ENCODE assay signal across 8 mouse cellular contexts in the genomic region with DNA sequence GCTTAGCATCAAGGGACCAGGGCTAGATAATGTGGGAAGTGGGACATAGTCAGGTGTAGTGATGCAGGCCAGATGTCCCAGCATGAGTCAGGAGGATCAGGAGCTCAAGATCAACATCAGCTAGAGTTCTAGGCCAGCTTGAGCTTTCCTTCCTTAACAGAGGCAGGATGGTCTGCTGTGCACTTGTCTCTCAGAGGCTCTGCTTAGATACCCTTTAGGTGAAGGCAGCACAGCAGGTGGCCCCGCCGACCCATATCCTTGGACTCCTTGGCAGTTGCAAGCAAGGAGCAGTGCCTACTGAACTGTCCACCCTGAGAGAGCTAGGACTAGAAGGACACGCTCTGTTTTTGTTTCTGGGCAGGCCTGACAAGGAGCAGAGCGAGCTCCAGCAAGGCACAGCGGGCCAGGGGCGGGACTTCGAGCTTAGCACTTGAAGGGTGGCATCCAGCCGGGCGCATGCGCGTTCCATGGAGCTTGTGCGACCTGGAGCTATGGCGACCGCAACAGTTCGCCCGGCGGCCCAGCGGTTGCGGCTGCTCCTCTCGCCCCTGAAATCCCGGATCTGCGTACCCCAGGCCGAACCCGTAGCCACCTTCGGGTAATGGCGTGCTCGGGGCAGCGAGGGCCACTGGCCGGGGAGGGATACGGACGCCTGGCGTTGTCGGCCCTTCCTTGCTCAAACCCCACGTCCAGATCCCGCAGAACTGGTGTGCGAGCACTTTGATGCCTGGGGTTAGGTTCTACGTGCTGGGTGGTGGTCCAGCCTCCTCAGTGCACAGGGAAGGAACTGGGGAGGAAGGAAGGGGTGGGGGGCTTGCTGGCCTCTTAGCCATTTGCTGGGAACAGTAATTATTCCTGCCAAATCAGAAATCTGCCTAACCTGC. TPM values are rescaled to one million over a fixed set of nuclear protein-coding genes. Genes with fewer than 3 reads are reported as not detected.
DNase-seq lines count a peak whose midpoint lies in the region; ATAC-seq and TF ChIP-seq lines count a peak whose summit lies in the region.

Gene Bphl (plus strand): TSS at position 426 of the 884 bp plus-strand sequence.

- WGBS in hindbrain, embryonic 13.5 days = under 1% methylated on average over 37 of the region's 37 CpGs

- TF ChIP-seq CTCF in Patski (IDR thresholded peaks at IDR 0.05) = no peak

- no peaks in the 10 kb centered on the region for H3K9me3 ChIP-seq in hindbrain, embryonic 13.5 days

- no peaks in the 10 kb centered on the region for H3K27me3 ChIP-seq in Patski
- H3K27me3 ChIP-seq in hindbrain, embryonic 13.5 days = no peaks in the 10 kb centered on the region

- CTCF ChIA-PET in Patski (lab: Charles Lee) = interaction anchor here (1.3 to 1.8 kb wide), 4 partner anchors 8 to 117 kb away, joined by 3 to 6 read pairs (median 4); no protein-coding TSS in a partner anchor

- ATAC-seq in Patski = peak; percentile 67
- peak; percentile 96 for ATAC-seq in hindbrain, embryonic 13.5 days (ENCODE audit: low FRiP score)

- peak within 1 kb of the TSS; percentile 74 for H3K4me2 ChIP-seq in hindbrain, embryonic 13.5 days

- DNase-seq in Patski (ENCODE audit: low read depth, low spot score) = peak; percentile 49
- peak; percentile 95 to 96 for DNase-seq in cerebellum, postnatal 14 days
- DNase-seq in frontal cortex, postnatal 14 days (ENCODE audit: low spot score in 2 of 2) = peak; percentile 87 to 91
- DNase-seq in layer of hippocampus, postnatal 25 days (ENCODE audit: extremely low spot score in 1 of 2, low spot score in 1 of 2) = peak; percentile 88 to 90
- peak; percentile 94 for DNase-seq in lung, postnatal 25 days (ENCODE audit: low spot score)
- peak; percentile 96 for DNase-seq in retina, embryonic 14.5 days (ENCODE audit: low spot score)
- DNase-seq in thymus, postnatal 4 days = peak; percentile 96

- peak within 1 kb of the TSS; percentile 72 for H3K4me3 ChIP-seq in hindbrain, embryonic 13.5 days

- in situ Hi-C loops in Patski (cut with MboI; ENCODE audit: low pct_unique_long_range_greater_than_20kb) = loop anchor here (10.0 kb wide), 2 partner anchors 597 to 837 kb away; partner anchors contain the start of gene Prpf4b

- peaks cover 11% of the 10 kb centered on the region for H3K36me3 ChIP-seq in hindbrain, embryonic 13.5 days

- peak within 1 kb of the TSS; percentile 93 for H3K27ac ChIP-seq in hindbrain, embryonic 13.5 days

- peak within 1 kb of the TSS; percentile 89 for H3K9ac ChIP-seq in hindbrain, embryonic 13.5 days

- H3K4me1 ChIP-seq in hindbrain, embryonic 13.5 days (replicated peaks) = peaks cover 20% of the 10 kb centered on the region

- POLR2A ChIA-PET in Patski (lab: Charles Lee) = interaction anchor here (1.2 kb wide), 1 partner anchor 125 kb away, joined by 3 read pairs; no protein-coding TSS in a partner anchor

RNA-seq across cellular contexts. Expression of gene Bphl, which starts in this region (rescaled TPM):
- polyA plus RNA-seq in Patski (2021) = 98.8 TPM
- 34.9 and 39.8 TPM in 2 replicates for polyA plus RNA-seq in hindbrain, embryonic 13.5 days (2015; fragmentation: Nextera tagmentation; extraction: Ambion mirVana)
- total RNA-seq in layer of hippocampus, postnatal 25 days (2021) = 10 to 100 TPM; 41.5 to 46.1 TPM

Comparison
In these comparisons a context has a peak if more than half of its experiments do, and no peak if none do; other contexts are left out.
1. Peak in every context shown above with its lines: DNase-seq, ATAC-seq, H3K4me3 ChIP-seq and H3K27ac ChIP-seq.